Mouse (Mus musculus) stomach, embryonic 16.5 days (tissue): ENCODE data around the gene Tspan12. TPM values are rescaled to one million over a fixed set of nuclear protein-coding genes. Genes with fewer than 3 reads are reported as not detected.

Source experiments
- ATAC-seq: fragments of 200-750 bp; cut with Nextera tagmentation; 2 replicates; pipeline ENCODE4 v1.8.0; 2017; ENCODE audit warnings: moderate number of reproducible peaks, moderate TSS enrichment; ENCODE audit not compliant: insufficient read depth, low FRiP score
- H3K27ac ChIP-seq: fragments of 300-500 bp; sonication (generic); 2 replicates; pipeline ENCODE4 v1.5.1; 2014; ENCODE audit warnings: low read length
- H3K27me3 ChIP-seq: fragments of 300-500 bp; sonication (generic); 2 replicates; pipeline ENCODE4 v1.6.1; 2014; ENCODE audit warnings: low read length, control low read depth, mixed read lengths; ENCODE audit not compliant: control insufficient read depth, insufficient read depth
- H3K36me3 ChIP-seq: fragments of 300-500 bp; sonication (generic); 2 replicates; pipeline ENCODE4 v1.6.1; 2014; ENCODE audit warnings: low read length; ENCODE audit not compliant: control insufficient read depth, insufficient read depth
- H3K4me1 ChIP-seq: fragments of 300-500 bp; sonication (generic); 2 replicates; pipeline ENCODE4 v1.6.1; 2014; ENCODE audit warnings: low read length, control low read depth, mixed read lengths; ENCODE audit not compliant: control insufficient read depth, insufficient read depth
- H3K4me2 ChIP-seq: fragments of 300-500 bp; sonication (generic); 2 replicates; pipeline ENCODE4 v1.6.1; 2014; ENCODE audit warnings: low read depth, low read length, mixed read lengths
- H3K4me3 ChIP-seq: fragments of 300-500 bp; sonication (generic); replicated peaks from 2 replicates; pipeline ENCODE4 v1.5.1; 2014; ENCODE audit warnings: mild to moderate bottlenecking, low read length
- H3K9ac ChIP-seq: fragments of 300-500 bp; sonication (generic); 2 replicates; pipeline ENCODE4 v1.6.1; 2014; ENCODE audit warnings: low read length
- H3K9me3 ChIP-seq: fragments of 300-500 bp; sonication (generic); replicated peaks from 2 replicates; pipeline ENCODE4 v1.6.1; 2016; ENCODE audit warnings: low read length, control low read depth; ENCODE audit not compliant: control insufficient read depth
- WGBS: fragments of 180-500 bp; shearing (Covaris S2); extraction: QIAGEN DNeasy Blood & Tissue Kit; methylation state at CpG from one replicate; pipeline ENCODE4 v1.1.7; 2014; 5-methylcytosine and 5-hydroxymethylcytosine counted together
- polyA plus RNA-seq: library from polyadenylated mRNA; unstranded; fragments of >200 nt; fragmentation: Nextera tagmentation; extraction: Ambion mirVana; gene quantifications from 2 replicates; pipeline ENCODE4 v1.2.1, GENCODE M21; 2015

The Tspan12 gene
- polyA plus RNA-seq, 1 experiment from 2014 or later = 70.2 TPM

GRCm38 (mm10) chr6:21769447-21769809 is 82.9 kb downstream of the Tspan12 start:
- no peak for ATAC-seq
- no peaks in the 10 kb centered on the region for H3K27me3 ChIP-seq
- no peak overlapping the region for H3K9ac ChIP-seq
- H3K4me1 ChIP-seq = no peaks in the 10 kb centered on the region
- no peak overlapping the region for H3K4me3 ChIP-seq
- H3K27ac ChIP-seq = no peak overlapping the region
- H3K36me3 ChIP-seq = no peaks in the 10 kb centered on the region
- 89% methylated on average over 1 of the region's 1 CpGs for whole genome bisulfite sequencing
- H3K9me3 ChIP-seq = no peaks in the 10 kb centered on the region
- H3K4me2 ChIP-seq = no peak overlapping the region

- Histone ChIP-seq H3K4me2 (no peak overlapping the region), H3K27ac (no peak overlapping the region), H3K9ac (no peak overlapping the region), H3K4me3 (no peak overlapping the region), H3K9me3 (no peaks in the 10 kb centered on the region), H3K27me3 (no peaks in the 10 kb centered on the region), H3K36me3 (no peaks in the 10 kb centered on the region), H3K4me1 (no peaks in the 10 kb centered on the region)
- no peak for ATAC-seq
- 83% methylated on average over 9 of the region's 9 CpGs for whole genome bisulfite sequencing
Observed at GRCm38 (mm10) chr6:21768745-21769446, 83.4 kb downstream of the Tspan12 start.

GRCm38 (mm10) chr6:21767787-21768221 is 84.5 kb downstream of the Tspan12 start:
- Histone ChIP-seq H3K4me1 (no peaks in the 10 kb centered on the region), H3K36me3 (no peaks in the 10 kb centered on the region), H3K4me2 (no peak overlapping the region), H3K4me3 (no peak overlapping the region), H3K9ac (no peak overlapping the region), H3K27ac (no peak overlapping the region), H3K27me3 (no peaks in the 10 kb centered on the region), H3K9me3 (no peaks in the 10 kb centered on the region)
- no peak for ATAC-seq
- 65% methylated on average over 12 of the region's 12 CpGs for WGBS

GRCm38 (mm10) chr6:21747536-21747935 is 104.8 kb downstream of the Tspan12 start:
- Histone ChIP-seq H3K4me2 (no peak overlapping the region), H3K4me1 (no peaks in the 10 kb centered on the region), H3K27me3 (no peaks in the 10 kb centered on the region), H3K4me3 (no peak overlapping the region), H3K9ac (no peak overlapping the region), H3K9me3 (no peaks in the 10 kb centered on the region), H3K27ac (no peak overlapping the region), H3K36me3 (no peaks in the 10 kb centered on the region)
- 75% methylated on average over 1 of the region's 1 CpGs for WGBS
- no peak for ATAC-seq

- no peaks in the 10 kb centered on the region for H3K4me1 ChIP-seq
- H3K9ac ChIP-seq = no peak overlapping the region
- no peaks in the 10 kb centered on the region for H3K27me3 ChIP-seq
- H3K9me3 ChIP-seq = no peaks in the 10 kb centered on the region
- H3K36me3 ChIP-seq = no peaks in the 10 kb centered on the region
- ATAC-seq = no peak
- WGBS = 52% methylated on average over 3 of the region's 3 CpGs
- H3K27ac ChIP-seq = no peak overlapping the region
- no peak overlapping the region for H3K4me3 ChIP-seq
- H3K4me2 ChIP-seq = no peak overlapping the region
Observed at GRCm38 (mm10) chr6:21744615-21745266, 107.6 kb downstream of the Tspan12 start.

GRCm38 (mm10) chr6:21740606-21741005 is 111.7 kb downstream of the Tspan12 start:
- whole genome bisulfite sequencing = 52% methylated on average over 2 of the region's 2 CpGs

GRCm38 (mm10) chr6:21722238-21722637 is 130.1 kb downstream of the Tspan12 start:
- Histone ChIP-seq H3K4me1 (0 out of 2 replicates have a peak, but pooled peaks cover 4% of the 10 kb centered on the region), H3K4me3 (no peak overlapping the region), H3K27me3 (no peaks in the 10 kb centered on the region), H3K9ac (no peak overlapping the region), H3K9me3 (no peaks in the 10 kb centered on the region), H3K4me2 (no peak overlapping the region), H3K36me3 (no peaks in the 10 kb centered on the region), H3K27ac (no peak overlapping the region)
- 66% methylated on average over 10 of the region's 10 CpGs for WGBS
- ATAC-seq = no peak

More at GRCm38 (mm10) chr6:21740606-21741005, 111.7 kb downstream of the Tspan12 start:
- H3K4me1 ChIP-seq = no peaks in the 10 kb centered on the region
- no peak overlapping the region for H3K27ac ChIP-seq
- no peaks in the 10 kb centered on the region for H3K27me3 ChIP-seq
- ATAC-seq = no peak
- H3K4me3 ChIP-seq = no peak overlapping the region
- H3K4me2 ChIP-seq = no peak overlapping the region
- no peak overlapping the region for H3K9ac ChIP-seq
- H3K9me3 ChIP-seq = no peaks in the 10 kb centered on the region
- H3K36me3 ChIP-seq = no peaks in the 10 kb centered on the region

Other genes starting within 250 kb of the Tspan12 start
- gene Ing3, start 97.1 kb upstream of the Tspan12 start, polyA plus RNA-seq = 37.5 and 43.4 TPM in 2 replicates
- 26.6 and 27.3 TPM in 2 replicates for gene Cped1, start 133.4 kb upstream of the Tspan12 start, polyA plus RNA-seq